Mouse (Mus musculus) neural tube, embryonic 10.5 days (tissue): Measurements from ENCODE around the gene Asic2.
A peak's percentile ranks its signal among the peaks of the same experiment; 100 is the strongest.

Experiments used
- DNase-seq: peaks from one replicate; pipeline ENCODE4 v3.0.0-alpha.2; 2017; ENCODE audit warnings: low spot score; ENCODE audit errors: extremely low spot score

The Asic2 gene

GRCm38 (mm10) chr11:81220786-81221185 is 747.5 kb downstream of the Asic2 start:
- DNase-seq = no peak

DNA sequence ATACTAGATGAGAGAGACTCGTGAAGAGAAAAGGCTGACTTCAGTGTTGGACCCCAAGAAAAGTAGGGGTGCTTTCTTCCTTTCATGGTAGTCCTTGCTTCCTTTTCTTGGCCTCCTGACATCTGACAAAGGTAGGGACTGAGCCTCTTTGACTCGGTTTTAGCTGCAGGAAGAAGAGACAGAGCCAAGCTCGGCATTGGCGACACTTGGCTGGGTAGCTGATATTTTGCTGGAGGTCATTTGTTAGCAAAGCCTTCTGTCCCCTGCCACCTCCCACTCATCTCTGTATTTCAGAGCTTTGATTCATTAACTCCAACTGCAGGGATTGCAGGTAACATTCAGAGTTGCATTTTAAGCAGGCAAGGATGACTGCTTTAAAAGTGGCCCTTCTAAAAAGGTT is 762.8 kb downstream of the Asic2 start:
- no peak for DNase-seq

DNA sequence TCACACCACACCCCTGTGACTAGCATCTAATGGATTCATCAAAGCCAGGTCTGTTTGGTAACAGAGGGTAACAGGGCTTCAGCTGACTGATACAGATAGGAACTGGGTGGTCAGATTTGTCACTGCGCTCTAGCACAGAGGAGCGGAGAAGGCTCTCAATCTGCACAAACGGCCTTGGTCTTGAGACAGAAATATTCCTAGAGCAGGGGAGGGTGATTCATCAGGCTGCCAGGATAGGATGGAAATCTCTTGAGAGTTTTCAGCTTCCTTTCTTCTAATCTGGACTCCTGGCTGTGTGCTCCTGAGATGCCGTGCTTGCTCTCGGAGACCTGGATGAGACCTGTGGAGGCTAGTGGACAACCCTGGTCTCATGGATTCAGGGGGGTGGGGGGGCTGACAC is 765.7 kb downstream of the Asic2 start:
- DNase-seq = no peak

DNA sequence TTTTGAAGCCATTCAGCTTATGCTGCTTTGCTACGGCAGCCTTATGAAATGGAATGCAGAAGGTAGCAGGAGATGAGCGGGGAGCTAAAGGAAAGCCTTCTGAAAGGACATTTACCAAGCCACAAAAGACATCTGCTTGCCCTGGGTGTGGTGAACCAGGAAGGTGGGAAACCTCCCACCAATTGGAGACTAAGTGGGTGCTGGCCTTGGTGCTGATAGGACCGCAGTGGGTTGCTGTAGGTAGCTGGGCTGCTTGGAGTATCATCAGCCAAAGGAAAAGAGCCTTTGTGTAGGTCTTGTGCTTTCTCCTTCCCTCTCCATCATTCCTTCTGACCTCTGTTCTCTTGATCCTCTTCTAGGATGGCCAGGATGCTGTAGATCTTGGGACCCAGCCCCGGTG is 774.4 kb downstream of the Asic2 start:
- DNase-seq = peak; percentile 33

GRCm38 (mm10) chr11:81192155-81192554 is 776.1 kb downstream of the Asic2 start:
- no peak for DNase-seq

GRCm38 (mm10) chr11:81189103-81189502 is 779.2 kb downstream of the Asic2 start:
- DNase-seq = no peak

DNA sequence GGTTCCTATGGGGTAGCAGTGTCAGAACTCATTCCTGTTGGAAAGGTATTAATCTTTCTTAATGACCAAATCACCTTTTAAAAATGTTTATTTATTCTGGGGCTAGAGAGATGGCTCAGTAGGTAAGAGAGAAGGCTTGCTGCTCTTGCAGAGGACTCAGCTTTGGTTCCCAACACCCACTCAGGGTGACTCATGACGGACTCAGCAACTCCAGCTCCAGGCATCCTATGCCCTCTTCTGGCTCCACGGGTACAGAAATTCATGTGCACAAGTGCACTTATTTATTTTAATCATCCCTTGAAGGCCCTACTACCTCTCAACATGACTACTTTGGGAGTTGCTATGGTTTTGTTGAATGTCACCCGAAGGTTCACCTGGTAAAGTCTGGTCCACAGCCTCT is 780.4 kb downstream of the Asic2 start:
- DNase-seq = no peak

- no peak for DNase-seq
Measured at GRCm38 (mm10) chr11:81184721-81185120, 783.5 kb downstream of the Asic2 start.

DNA sequence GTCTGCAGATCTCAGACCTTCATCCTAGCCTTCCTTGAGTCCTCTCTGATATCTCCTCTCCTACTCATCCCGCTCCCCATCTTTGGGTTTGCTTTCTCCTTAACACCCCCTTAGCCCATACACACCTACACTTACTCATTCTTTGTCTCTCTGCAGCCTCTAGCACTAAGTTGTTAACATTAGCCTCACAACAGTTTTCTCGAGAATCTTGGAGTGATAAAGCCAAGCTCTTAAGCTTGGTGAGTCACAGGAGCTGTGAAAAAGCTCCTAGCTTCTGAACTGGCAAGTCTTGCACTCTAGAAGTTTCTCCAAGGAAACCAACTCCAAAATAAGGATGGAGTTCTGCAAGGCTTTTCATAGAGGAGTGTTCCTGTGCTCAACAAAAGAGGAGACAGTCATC is 803.4 kb downstream of the Asic2 start:
- no peak for DNase-seq

- no peak for DNase-seq
Measured at GRCm38 (mm10) chr11:81163056-81163455, 805.2 kb downstream of the Asic2 start.

GRCm38 (mm10) chr11:81153841-81154240 is 814.4 kb downstream of the Asic2 start:
- no peak for DNase-seq

- peak; percentile 77 for DNase-seq
Measured at GRCm38 (mm10) chr11:81153161-81153840, 815.0 kb downstream of the Asic2 start.

GRCm38 (mm10) chr11:81152460-81153160 is 815.6 kb downstream of the Asic2 start:
- DNase-seq = peak; percentile 65

- peak; percentile 73 for DNase-seq
Measured at GRCm38 (mm10) chr11:81152021-81152385, 816.3 kb downstream of the Asic2 start.

DNA sequence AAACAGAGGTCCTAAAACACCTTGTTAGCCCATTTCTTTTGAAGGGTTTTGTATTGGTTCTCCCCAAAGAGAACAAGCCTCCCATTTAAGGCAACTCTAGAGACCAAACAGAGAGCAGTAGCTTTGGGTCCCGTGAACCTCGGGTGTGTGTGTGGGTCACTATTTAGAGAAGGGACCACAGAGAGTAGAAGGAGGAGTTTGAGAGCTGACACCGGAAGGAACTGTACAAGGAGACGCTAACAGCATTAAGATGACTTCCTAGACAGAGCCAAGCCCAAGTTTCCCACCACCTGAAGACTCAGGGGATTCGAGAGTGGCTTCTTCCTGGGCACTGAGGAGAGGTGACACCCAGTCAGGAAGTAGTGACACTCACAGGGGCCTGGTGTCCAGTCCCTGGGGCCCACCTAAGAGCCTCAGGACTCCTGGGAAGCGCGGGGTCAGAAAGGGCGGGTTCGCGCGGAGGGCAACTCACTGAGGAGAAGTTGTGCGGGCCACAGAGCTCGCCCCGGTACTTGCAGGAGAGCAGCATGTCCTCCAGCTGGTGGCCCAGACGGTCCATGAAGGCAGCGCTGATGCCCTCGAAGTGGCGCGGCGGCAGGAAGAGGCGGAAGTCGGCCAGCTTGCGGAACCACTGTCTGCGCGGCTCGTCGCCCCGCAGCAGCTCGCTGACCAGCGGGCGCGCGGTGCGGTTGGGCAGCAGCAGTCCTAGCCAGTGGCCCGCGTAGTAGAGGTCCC is 816.8 kb downstream of the Asic2 start:
- no peak for DNase-seq

DNA sequence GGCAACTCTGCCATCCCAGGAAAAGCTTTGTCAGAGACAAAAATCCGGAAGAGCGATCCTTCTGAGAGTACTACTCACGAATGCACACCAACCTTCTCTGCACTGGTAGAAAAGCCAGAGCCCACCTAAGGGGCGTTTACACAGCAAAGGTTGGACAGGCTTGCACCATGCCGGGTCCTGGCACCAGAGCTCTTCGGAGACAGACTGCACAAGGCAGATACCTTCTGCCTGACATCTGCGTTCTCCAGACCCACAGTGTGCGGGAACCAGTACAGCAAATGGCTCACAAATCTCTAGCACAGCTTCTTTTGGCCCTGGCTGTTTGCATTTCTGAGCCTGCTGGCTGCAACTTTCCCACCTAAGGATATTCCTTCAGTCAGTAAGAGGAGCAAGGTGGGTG is 817.6 kb downstream of the Asic2 start:
- no peak for DNase-seq

GRCm38 (mm10) chr11:81148423-81148822 is 819.8 kb downstream of the Asic2 start:
- no peak for DNase-seq

DNA sequence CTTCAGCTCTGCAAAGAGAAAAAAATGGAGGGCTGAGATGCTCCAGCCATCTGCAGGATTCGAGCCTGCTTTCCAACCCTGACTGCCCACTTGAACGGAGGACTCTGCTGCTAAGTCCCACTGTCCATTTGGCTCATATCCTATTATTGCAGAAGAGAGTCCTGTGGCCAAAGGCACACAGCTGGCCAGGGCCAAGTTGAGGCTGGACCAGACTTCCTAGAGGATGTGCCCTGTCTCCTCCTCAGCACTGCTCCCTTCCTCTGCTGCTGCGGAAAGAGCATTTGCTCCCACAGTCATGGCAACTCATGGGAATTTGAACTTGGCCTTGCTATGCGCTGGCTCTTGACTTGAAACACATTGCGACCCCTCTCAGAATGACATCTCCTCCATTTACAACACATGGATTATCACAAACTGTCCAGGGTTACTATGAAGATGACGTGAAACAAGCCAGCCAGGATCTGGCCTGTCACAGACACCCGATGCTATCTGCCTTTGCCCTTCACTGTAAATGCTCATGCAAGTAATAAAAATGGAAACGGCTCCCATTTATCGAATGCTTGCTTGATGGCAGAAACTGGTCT is 821.6 kb downstream of the Asic2 start:
- no peak for DNase-seq

DNA sequence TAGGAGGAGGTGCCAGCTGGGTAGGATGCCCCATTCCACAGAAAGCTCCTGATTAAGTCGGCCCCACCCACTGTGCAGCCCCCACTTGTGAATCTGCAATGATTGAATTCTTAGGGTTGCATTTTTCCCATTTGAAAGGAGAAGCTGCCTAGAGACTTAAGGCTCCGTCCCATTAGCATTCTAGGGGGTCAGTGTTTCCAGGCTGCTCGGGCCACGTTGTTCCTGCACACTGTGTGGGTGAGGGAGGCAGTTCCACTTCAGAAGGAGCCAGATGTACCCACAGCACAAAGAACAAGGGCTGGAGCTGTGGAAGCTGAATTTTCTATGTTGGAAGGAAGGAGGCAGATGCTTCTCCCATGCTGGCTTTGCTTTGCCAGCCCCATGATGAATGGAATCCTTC is 833.1 kb downstream of the Asic2 start:
- DNase-seq = no peak

- no peak for DNase-seq
Measured at GRCm38 (mm10) chr11:81133950-81134349, 834.3 kb downstream of the Asic2 start.

GRCm38 (mm10) chr11:81132669-81133068 is 835.6 kb downstream of the Asic2 start:
- no peak for DNase-seq

GRCm38 (mm10) chr11:81124363-81124762 is 843.9 kb downstream of the Asic2 start:
- DNase-seq = no peak
